In the genomic region with DNA sequence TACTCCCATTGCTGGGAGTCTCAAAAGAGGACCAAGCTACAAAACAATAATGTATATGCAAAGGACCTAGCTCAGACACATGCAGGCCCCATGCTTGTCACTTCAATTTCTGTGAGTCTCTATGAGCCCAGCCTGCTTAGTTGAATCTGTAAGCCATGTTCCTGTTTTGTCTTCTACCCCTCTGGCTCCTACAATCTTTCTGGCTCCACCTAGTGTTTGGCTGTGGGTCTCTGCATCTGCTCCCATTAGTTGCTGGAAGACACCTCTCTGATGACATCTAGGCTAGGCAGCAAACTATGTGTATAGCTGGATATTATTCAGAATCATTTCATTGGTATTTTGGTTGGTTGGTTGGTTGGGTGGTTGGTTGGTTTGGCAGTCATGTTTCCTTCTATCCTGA, we compare ENCODE assay signal across 8 mouse cellular contexts.
DNase-seq lines count a peak whose midpoint lies in the region; ATAC-seq and TF ChIP-seq lines count a peak whose summit lies in the region.

No protein-coding gene starts in this region.

- H3K4me2 ChIP-seq in intestine, embryonic 16.5 days (ENCODE audit: low read depth, low read length), result no peak overlapping the region

- H3K9me3 ChIP-seq in intestine, embryonic 16.5 days (ENCODE audit: control insufficient read depth, low read length), result no peaks in the 10 kb centered on the region

- no peak overlapping the region for H3K27ac ChIP-seq in layer of hippocampus, adult 2 months
- H3K27ac ChIP-seq in cortical plate, adult 2 months (ENCODE audit: insufficient read depth, low read length), result no peak overlapping the region
- H3K27ac ChIP-seq in intestine, embryonic 16.5 days (ENCODE audit: low read length), result no peak overlapping the region

- peak; percentile 29 to 74 for DNase-seq in adrenal gland, adult (ENCODE audit: inconsistent age in 2 of 2, low spot score in 1 of 2)
- no peak for DNase-seq in adrenal gland, postnatal 14 days
- no peak for DNase-seq in layer of hippocampus, adult 2 months (ENCODE audit: low spot score in 2 of 2)
- DNase-seq in layer of hippocampus, adult 9-10 months (ENCODE audit: low spot score), result no peak
- no peak for DNase-seq in cerebellum, adult 9-10 months

- no peaks in the 10 kb centered on the region for H3K27me3 ChIP-seq in intestine, embryonic 16.5 days (replicated peaks; ENCODE audit: control insufficient read depth, insufficient read depth, low read length)

- TF ChIP-seq CTCF in layer of hippocampus, adult 2 months (conservative IDR thresholded peaks at IDR 0.05), result peak; percentile 71
- peak; percentile 39; the same call in 1 of the 2 replicates for TF ChIP-seq CTCF in cortical plate, adult 2 months (IDR thresholded peaks at IDR 0.05; ENCODE audit: extremely low read depth, insufficient read depth, low read length)

- no peaks in the 10 kb centered on the region for H3K36me3 ChIP-seq in intestine, embryonic 16.5 days (ENCODE audit: control insufficient read depth, insufficient read depth, low read length)

- H3K4me1 ChIP-seq in cortical plate, adult 2 months (ENCODE audit: control insufficient read depth, insufficient read depth, low read length), result no peaks in the 10 kb centered on the region
- no peaks in the 10 kb centered on the region for H3K4me1 ChIP-seq in intestine, embryonic 16.5 days (ENCODE audit: control insufficient read depth, insufficient read depth, low read length)

- H3K9ac ChIP-seq in intestine, embryonic 16.5 days (ENCODE audit: low read depth, low read length), result no peak overlapping the region

- peak; percentile 82 for ATAC-seq in megakaryocyte progenitor cell, adult 5-6 weeks (replicated peaks; ENCODE audit: poor library complexity)
- no peak for ATAC-seq in intestine, embryonic 16.5 days

- TF ChIP-seq POLR2A in cortical plate, adult 2 months (IDR thresholded peaks at IDR 0.05; ENCODE audit: extremely low read depth, insufficient read depth, low read length), result no peak

- H3K4me3 ChIP-seq in layer of hippocampus, adult 2 months, result no peak overlapping the region
- no peak overlapping the region for H3K4me3 ChIP-seq in cortical plate, adult 2 months (ENCODE audit: insufficient read depth, low read length)
- H3K4me3 ChIP-seq in intestine, embryonic 16.5 days (ENCODE audit: low read length), result no peak overlapping the region

Comparison
In these comparisons a context has a peak if more than half of its experiments do, and no peak if none do; other contexts are left out.
1. DNase-seq: peak in adrenal gland, adult (2 of 2); none in adrenal gland, postnatal 14 days (single experiment), layer of hippocampus, adult 2 months (0 of 2), layer of hippocampus, adult 9-10 months (single experiment) and cerebellum, adult 9-10 months (single experiment).